Mouse (Mus musculus) bone marrow macrophage, adult 2 months (primary cell): ENCODE data around the gene Eci3.

ENCODE experiments used
- CTCF ChIP-seq: IDR thresholded peaks from 2 replicates; pipeline ENCODE4 v1.5.1; 2012; ENCODE audit warnings: low read depth, mild to moderate bottlenecking, low read length, moderate library complexity
- POLR2A ChIP-seq: IDR thresholded peaks from 2 replicates; pipeline ENCODE4 v1.6.1; 2012; ENCODE audit warnings: mild to moderate bottlenecking, low read depth, low read length, borderline replicate concordance

DNA sequence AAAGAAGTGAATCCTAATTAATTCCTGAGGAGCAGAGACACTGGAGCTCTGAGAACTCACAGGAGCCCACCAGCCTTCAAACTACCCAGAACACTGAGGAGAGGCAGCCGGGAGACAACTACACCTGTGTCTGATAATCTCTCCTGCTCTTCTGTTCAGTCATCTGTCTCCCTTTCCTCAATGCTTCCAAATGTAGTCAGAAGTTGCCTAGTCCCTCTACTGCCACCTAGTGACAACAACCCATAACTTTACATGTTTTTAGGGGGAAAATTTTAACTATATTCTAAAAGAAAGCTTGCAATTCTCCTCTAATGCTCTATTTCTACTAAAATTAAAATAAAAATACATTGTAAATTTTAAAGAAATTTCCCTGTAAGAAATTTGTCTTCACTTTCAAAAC is 9.5 kb upstream of the Eci3 start:
- TF ChIP-seq CTCF = no peak
- no peak for TF ChIP-seq POLR2A
